Mouse (Mus musculus) forebrain, embryonic 15.5 days (tissue): ENCODE measurements around the gene Wdr61. TPM values are rescaled to one million over a fixed set of nuclear protein-coding genes. Genes with fewer than 3 reads are reported as not detected.

Source experiments
- ATAC-seq: fragments of 200-750 bp; cut with Nextera tagmentation; replicated peaks from 2 replicates; pipeline ENCODE4 v1.8.0; 2017; ENCODE audit warnings: mild to moderate bottlenecking, moderate TSS enrichment, moderate library complexity
- H3K27ac ChIP-seq: fragments of 300-500 bp; sonication (generic); replicated peaks from 2 replicates; pipeline ENCODE4 v1.5.1; 2015; ENCODE audit warnings: mild to moderate bottlenecking, inconsistent platforms
- H3K27me3 ChIP-seq: fragments of 300-500 bp; sonication (generic); 2 replicates; pipeline ENCODE4 v1.6.1; 2015; ENCODE audit warnings: inconsistent platforms
- H3K36me3 ChIP-seq: fragments of 300-500 bp; sonication (generic); 2 replicates; pipeline ENCODE4 v1.6.1; 2015; ENCODE audit warnings: mild to moderate bottlenecking, inconsistent platforms
- H3K4me1 ChIP-seq: fragments of 300-500 bp; sonication (generic); 2 replicates; pipeline ENCODE4 v1.6.1; 2015; ENCODE audit warnings: inconsistent platforms
- H3K4me2 ChIP-seq: fragments of 300-500 bp; sonication (generic); replicated peaks from 2 replicates; pipeline ENCODE4 v1.6.1; 2015; ENCODE audit warnings: mild to moderate bottlenecking, inconsistent platforms
- H3K4me3 ChIP-seq: fragments of 300-500 bp; sonication (generic); 2 replicates; pipeline ENCODE4 v1.5.1; 2015; ENCODE audit warnings: mild to moderate bottlenecking, inconsistent platforms
- H3K9ac ChIP-seq: fragments of 300-500 bp; sonication (generic); replicated peaks from 2 replicates; pipeline ENCODE4 v1.6.1; 2015; ENCODE audit warnings: mild to moderate bottlenecking, inconsistent platforms
- H3K9me3 ChIP-seq: fragments of 300-500 bp; sonication (generic); 2 replicates; pipeline ENCODE4 v1.6.1; 2016; ENCODE audit warnings: inconsistent platforms
- WGBS: fragments of 180-500 bp; shearing (Covaris S2); methylation state at CpG from one replicate; pipeline ENCODE4 v1.1.7; 2015; ENCODE audit warnings: mixed read lengths; 5-methylcytosine and 5-hydroxymethylcytosine counted together
- polyA plus RNA-seq: library from polyadenylated mRNA; unstranded; fragments of >200 nt; fragmentation: Nextera tagmentation; extraction: Ambion mirVana; gene quantifications from 2 replicates; pipeline ENCODE4 v1.2.1, GENCODE M21; 2015

Wdr61 gene
- polyA plus RNA-seq: 121 and 123 TPM in 2 replicates

- Histone ChIP-seq H3K4me2 (peak within 1 kb of the TSS; percentile 73), H3K9ac (peak within 1 kb of the TSS; percentile 66), H3K4me3 (peak within 1 kb of the TSS; percentile 64), H3K36me3 (peaks cover 9% of the 10 kb centered on the region; the same call in 1 of the 2 replicates), H3K27me3 (no peaks in the 10 kb centered on the region), H3K9me3 (no peaks in the 10 kb centered on the region), H3K4me1 (peaks cover 21% of the 10 kb centered on the region), H3K27ac (peak within 1 kb of the TSS; percentile 57)
- WGBS: 2% methylated on average over 31 of the region's 32 CpGs
- peak; percentile 98 for ATAC-seq
Observed at GRCm38 (mm10) chr9:54733921-54734638, at the start of gene Wdr61. Gene Wdr61, minus strand, starts transcription at chr9:54734519.

GRCm38 (mm10) chr9:54784003-54784402 lies 49.7 kb upstream of the Wdr61 start:
- no peak overlapping the region for H3K9ac ChIP-seq
- H3K36me3 ChIP-seq: no peaks in the 10 kb centered on the region
- H3K4me2 ChIP-seq: no peak overlapping the region
- H3K27ac ChIP-seq: no peak overlapping the region
- no peak overlapping the region for H3K4me3 ChIP-seq
- no peaks in the 10 kb centered on the region for H3K9me3 ChIP-seq
- H3K27me3 ChIP-seq: no peaks in the 10 kb centered on the region
- no peak for ATAC-seq
- peaks cover 7% of the 10 kb centered on the region for H3K4me1 ChIP-seq
- 67% methylated on average over 3 of the region's 3 CpGs for WGBS

GRCm38 (mm10) chr9:54782504-54782903 lies 48.2 kb upstream of the Wdr61 start:
- no peaks in the 10 kb centered on the region for H3K9me3 ChIP-seq
- no peak overlapping the region for H3K4me2 ChIP-seq
- H3K4me3 ChIP-seq: no peak overlapping the region
- peaks cover under 1% of the 10 kb centered on the region; the same call in 1 of the 2 replicates for H3K4me1 ChIP-seq
- ATAC-seq: no peak
- no peak overlapping the region for H3K9ac ChIP-seq
- no peaks in the 10 kb centered on the region for H3K36me3 ChIP-seq
- WGBS: 47% methylated on average over 15 of the region's 15 CpGs
- no peak overlapping the region for H3K27ac ChIP-seq
- no peaks in the 10 kb centered on the region for H3K27me3 ChIP-seq

- 82% methylated on average over 8 of the region's 8 CpGs for WGBS
- H3K4me2 ChIP-seq: no peak overlapping the region
- no peak; the same call in 1 of the 2 replicates for ATAC-seq
Observed at GRCm38 (mm10) chr9:54779280-54779679, 45.0 kb upstream of the Wdr61 start.

GRCm38 (mm10) chr9:54776451-54776982 lies 42.2 kb upstream of the Wdr61 start:
- WGBS: 71% methylated on average over 13 of the region's 13 CpGs
- Histone ChIP-seq H3K4me1 (no peaks in the 10 kb centered on the region), H3K27ac (no peak overlapping the region), H3K9me3 (no peaks in the 10 kb centered on the region), H3K4me3 (no peak overlapping the region), H3K4me2 (no peak overlapping the region), H3K9ac (no peak overlapping the region), H3K36me3 (no peaks in the 10 kb centered on the region), H3K27me3 (no peaks in the 10 kb centered on the region)
- no peak for ATAC-seq

More at GRCm38 (mm10) chr9:54779280-54779679, 45.0 kb upstream of the Wdr61 start:
- Histone ChIP-seq H3K36me3 (no peaks in the 10 kb centered on the region), H3K9ac (no peak overlapping the region), H3K4me3 (no peak overlapping the region), H3K27ac (no peak overlapping the region), H3K27me3 (no peaks in the 10 kb centered on the region), H3K9me3 (no peaks in the 10 kb centered on the region), H3K4me1 (no peaks in the 10 kb centered on the region)

GRCm38 (mm10) chr9:54770140-54770780 lies 35.9 kb upstream of the Wdr61 start:
- H3K27me3 ChIP-seq: peaks cover 11% of the 10 kb centered on the region
- peaks cover 21% of the 10 kb centered on the region for H3K4me1 ChIP-seq
- no peaks in the 10 kb centered on the region for H3K9me3 ChIP-seq
- H3K4me3 ChIP-seq: no peak overlapping the region
- H3K4me2 ChIP-seq: no peak overlapping the region
- H3K27ac ChIP-seq: no peak overlapping the region
- 43% methylated on average over 11 of the region's 11 CpGs for WGBS
- no peaks in the 10 kb centered on the region for H3K36me3 ChIP-seq
- ATAC-seq: no peak
- no peak overlapping the region for H3K9ac ChIP-seq

GRCm38 (mm10) chr9:54765336-54766085 lies 31.2 kb upstream of the Wdr61 start:
- no peaks in the 10 kb centered on the region for H3K36me3 ChIP-seq
- WGBS: under 1% methylated on average over 41 of the region's 41 CpGs
- peak overlapping the region; percentile 38 for H3K4me3 ChIP-seq
- no peak overlapping the region for H3K27ac ChIP-seq
- peaks cover 33% of the 10 kb centered on the region for H3K4me1 ChIP-seq
- H3K4me2 ChIP-seq: peak overlapping the region; percentile 75
- H3K9me3 ChIP-seq: no peaks in the 10 kb centered on the region
- H3K9ac ChIP-seq: peak overlapping the region; percentile 41
- ATAC-seq: peak; percentile 9; the same call in 1 of the 2 replicates
- H3K27me3 ChIP-seq: peaks cover 37% of the 10 kb centered on the region

GRCm38 (mm10) chr9:54764561-54765217 lies 30.4 kb upstream of the Wdr61 start, which contains the start of gene Crabp1:
Gene Crabp1, plus strand, starts transcription at chr9:54764748.
- no peak within 1 kb of the TSS for H3K27ac ChIP-seq
- peaks cover 37% of the 10 kb centered on the region for H3K27me3 ChIP-seq
- under 1% methylated on average over 45 of the region's 45 CpGs for WGBS

GRCm38 (mm10) chr9:54764091-54764490 lies 29.8 kb upstream of the Wdr61 start:
- Histone ChIP-seq H3K9me3 (no peaks in the 10 kb centered on the region), H3K36me3 (no peaks in the 10 kb centered on the region), H3K4me3 (peak overlapping the region; percentile 38), H3K4me1 (peaks cover 28% of the 10 kb centered on the region), H3K9ac (no peak overlapping the region), H3K27me3 (peaks cover 37% of the 10 kb centered on the region), H3K4me2 (peak overlapping the region; percentile 75), H3K27ac (no peak overlapping the region)
- no peak for ATAC-seq
- WGBS: 20% methylated on average over 12 of the region's 12 CpGs

More at GRCm38 (mm10) chr9:54764561-54765217, 30.4 kb upstream of the Wdr61 start, which contains the start of gene Crabp1:
- ATAC-seq: peak; percentile 66; the same call in 1 of the 2 replicates
- peak within 1 kb of the TSS; percentile 38 for H3K4me3 ChIP-seq
- no peaks in the 10 kb centered on the region for H3K9me3 ChIP-seq
- H3K36me3 ChIP-seq: no peaks in the 10 kb centered on the region
- H3K4me1 ChIP-seq: peaks cover 28% of the 10 kb centered on the region
- peak within 1 kb of the TSS; percentile 75 for H3K4me2 ChIP-seq
- H3K9ac ChIP-seq: peak within 1 kb of the TSS; percentile 41

- H3K4me1 ChIP-seq: peaks cover 5% of the 10 kb centered on the region
- no peak overlapping the region for H3K27ac ChIP-seq
- no peak overlapping the region for H3K4me3 ChIP-seq
- ATAC-seq: no peak
- no peaks in the 10 kb centered on the region for H3K9me3 ChIP-seq
- peaks cover 19% of the 10 kb centered on the region for H3K27me3 ChIP-seq
- H3K9ac ChIP-seq: no peak overlapping the region
- H3K36me3 ChIP-seq: no peaks in the 10 kb centered on the region
- 12% methylated on average over 6 of the region's 6 CpGs for WGBS
- no peak overlapping the region for H3K4me2 ChIP-seq
Observed at GRCm38 (mm10) chr9:54759592-54759991, 25.3 kb upstream of the Wdr61 start.

GRCm38 (mm10) chr9:54752944-54753295 lies 18.6 kb upstream of the Wdr61 start:
- Histone ChIP-seq H3K9ac (no peak overlapping the region), H3K36me3 (no peaks in the 10 kb centered on the region), H3K27ac (no peak overlapping the region), H3K4me3 (no peak overlapping the region), H3K4me1 (no peaks in the 10 kb centered on the region), H3K4me2 (no peak overlapping the region), H3K27me3 (no peaks in the 10 kb centered on the region), H3K9me3 (no peaks in the 10 kb centered on the region)
- WGBS: 56% methylated on average over 11 of the region's 11 CpGs
- ATAC-seq: no peak
